Mouse (Mus musculus) embryonic facial prominence, embryonic 12.5 days (tissue): Measurements from ENCODE around the gene Lmo2. TPM values are rescaled to one million over a fixed set of nuclear protein-coding genes. Genes with fewer than 3 reads are reported as not detected.
A peak's percentile ranks its signal among the peaks of the same experiment; 100 is the strongest.
"Not testable (repeated sequence)": the region's sequence is repeated elsewhere in the genome, so short reads cannot be mapped to it uniquely, and the experiment has no call there.

Source experiments
- ATAC-seq: fragments of 200-750 bp; cut with Nextera tagmentation; 2 replicates; pipeline ENCODE4 v1.8.0; 2017; ENCODE audit not compliant: insufficient number of reproducible peaks, insufficient read depth, low FRiP score, low TSS enrichment
- H3K27ac ChIP-seq: fragments of 300-500 bp; sonication (generic); 2 replicates; pipeline ENCODE4 v1.5.1; 2016; ENCODE audit warnings: mild to moderate bottlenecking
- H3K27me3 ChIP-seq: fragments of 300-500 bp; sonication (generic); 2 replicates; pipeline ENCODE4 v1.6.1; 2016; ENCODE audit warnings: mild to moderate bottlenecking, moderate library complexity
- H3K36me3 ChIP-seq: fragments of 300-500 bp; sonication (generic); 2 replicates; pipeline ENCODE4 v1.6.1; 2016; ENCODE audit warnings: mild to moderate bottlenecking
- H3K4me1 ChIP-seq: fragments of 300-500 bp; sonication (generic); 2 replicates; pipeline ENCODE4 v1.6.1; 2016
- H3K4me2 ChIP-seq: fragments of 300-500 bp; sonication (generic); replicated peaks from 2 replicates; pipeline ENCODE4 v1.6.1; 2016; ENCODE audit warnings: mild to moderate bottlenecking, moderate library complexity
- H3K4me3 ChIP-seq: fragments of 300-500 bp; sonication (generic); 2 replicates; pipeline ENCODE4 v1.5.1; 2016; ENCODE audit warnings: mild to moderate bottlenecking
- H3K9ac ChIP-seq: fragments of 300-500 bp; sonication (generic); 2 replicates; pipeline ENCODE4 v1.6.1; 2016; ENCODE audit warnings: mild to moderate bottlenecking, moderate library complexity
- H3K9me3 ChIP-seq: fragments of 300-500 bp; sonication (generic); 2 replicates; pipeline ENCODE4 v1.6.1; 2016; ENCODE audit warnings: mild to moderate bottlenecking, moderate library complexity
- WGBS: fragments of 180-500 bp; shearing (Covaris S2); methylation state at CpG from one replicate; pipeline ENCODE4 v1.1.7; 2016; 5-methylcytosine and 5-hydroxymethylcytosine counted together
- polyA plus RNA-seq: library from polyadenylated mRNA; unstranded; fragments of >200 nt; fragmentation: Nextera tagmentation; extraction: Ambion mirVana; gene quantifications from 2 replicates; pipeline ENCODE4 v1.2.1, GENCODE M21; 2016

The Lmo2 gene
- polyA plus RNA-seq, 1 experiment from 2014 or later = 17.8 TPM

DNA sequence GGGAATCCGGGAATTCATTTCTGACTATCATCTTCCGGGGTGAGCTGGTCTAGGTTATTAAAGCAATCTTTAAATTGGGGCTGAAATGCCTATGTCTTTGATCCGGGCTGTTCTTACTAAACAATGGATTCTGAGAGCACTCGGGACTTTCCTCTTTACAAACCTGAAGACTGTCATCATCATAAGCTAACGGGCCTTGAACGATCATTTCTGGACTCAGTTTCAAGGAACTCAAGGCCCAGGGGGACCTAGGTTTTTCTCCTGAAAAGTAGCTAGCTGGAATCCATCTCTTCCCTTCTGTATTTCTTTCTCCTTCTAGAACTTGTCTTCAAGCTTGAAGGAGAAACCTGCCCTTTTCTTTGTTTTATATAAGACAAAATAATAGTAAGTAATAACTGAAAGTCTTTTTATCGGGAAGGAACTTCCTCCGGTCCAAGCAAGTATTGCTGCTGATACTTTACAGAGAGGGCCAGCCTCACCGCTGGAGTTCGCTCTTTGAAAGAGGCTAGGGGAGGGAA lies 11.2 kb downstream of the Lmo2 start:
- Histone ChIP-seq H3K27ac (no peak overlapping the region), H3K9me3 (no peaks in the 10 kb centered on the region), H3K4me3 (peak overlapping the region; percentile 67), H3K36me3 (no peaks in the 10 kb centered on the region), H3K9ac (peak overlapping the region; percentile 63; the same call in 1 of the 2 replicates), H3K4me1 (peaks cover 13% of the 10 kb centered on the region), H3K4me2 (peak overlapping the region; percentile 98), H3K27me3 (peaks cover 47% of the 10 kb centered on the region)
- 21% methylated on average over 10 of the region's 10 CpGs for WGBS
- no peak for ATAC-seq

DNA sequence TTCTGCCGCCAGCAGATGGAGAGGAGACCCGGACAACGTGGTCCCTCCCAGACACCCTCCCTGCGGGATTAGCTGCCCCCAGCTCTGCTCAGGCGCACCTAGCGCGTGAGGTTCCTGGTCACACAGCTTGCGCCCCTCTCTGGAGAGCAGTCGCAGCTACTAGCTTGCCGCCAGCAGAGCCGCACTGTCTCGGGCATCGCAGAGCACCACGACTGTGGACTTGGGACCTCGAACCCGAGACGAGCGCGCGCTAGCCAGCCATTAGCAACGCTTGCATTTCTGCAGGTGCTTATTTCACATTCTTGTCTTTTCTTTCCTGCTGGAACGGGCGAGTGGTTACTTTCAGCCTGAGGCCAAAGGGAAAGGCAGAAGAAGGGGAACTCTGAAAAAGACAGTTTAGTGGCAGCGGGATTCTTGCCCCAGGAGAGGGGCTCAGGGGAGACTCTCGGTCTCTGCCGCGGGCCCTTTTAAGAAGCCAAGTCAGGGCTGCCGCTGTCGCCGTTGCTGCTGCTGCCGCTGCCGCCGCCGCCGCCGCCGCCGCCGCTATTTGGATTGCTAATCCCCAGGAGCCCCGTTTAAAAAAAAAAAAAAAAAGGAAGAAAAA lies 11.8 kb downstream of the Lmo2 start:
- Histone ChIP-seq H3K4me2 (peak overlapping the region; percentile 98), H3K27me3 (peaks cover 47% of the 10 kb centered on the region)
- WGBS = under 1% methylated on average over 40 of the region's 40 CpGs

DNA sequence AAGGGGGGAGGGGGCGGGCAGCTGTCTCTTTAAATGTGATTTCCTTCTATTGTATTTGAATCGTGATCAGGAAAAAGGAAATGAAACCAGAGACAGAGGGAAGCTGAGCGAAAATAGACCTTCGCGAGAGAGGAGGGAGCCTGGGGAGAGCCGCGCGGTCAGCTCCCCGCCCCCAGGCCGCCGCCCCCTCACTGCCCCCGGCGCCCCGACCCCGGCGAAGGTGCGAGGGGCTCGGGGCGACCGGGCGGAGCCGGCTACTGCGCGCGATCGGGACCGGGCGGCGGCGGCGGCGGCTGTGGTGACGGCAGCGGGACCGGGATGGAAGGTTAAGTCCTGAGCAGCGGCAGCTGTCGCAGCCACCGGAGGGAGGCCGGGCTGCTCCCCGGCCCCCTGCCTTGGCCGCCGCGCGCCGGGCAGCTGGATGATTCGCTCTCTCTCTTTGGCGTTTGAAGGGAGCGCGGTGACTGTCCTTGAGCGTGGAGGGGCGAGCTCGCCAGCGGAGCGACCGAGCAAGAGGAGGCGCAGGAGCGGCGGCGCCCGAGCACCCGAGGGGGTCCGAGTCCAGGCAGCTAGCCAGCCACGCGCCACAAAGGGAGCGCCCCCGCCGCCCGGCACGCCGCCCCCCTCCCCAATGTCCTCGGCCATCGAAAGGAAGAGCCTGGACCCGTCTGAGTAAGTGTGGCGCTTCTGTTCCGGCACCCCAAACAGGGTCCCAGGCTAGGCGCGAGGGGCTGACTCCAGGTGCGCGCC lies 12.4 kb downstream of the Lmo2 start:
- Histone ChIP-seq H3K27me3 (peaks cover 47% of the 10 kb centered on the region), H3K4me3 (peak overlapping the region; percentile 67), H3K36me3 (no peaks in the 10 kb centered on the region), H3K9ac (peak overlapping the region; percentile 63), H3K4me2 (peak overlapping the region; percentile 98), H3K27ac (peak overlapping the region; percentile 67; the same call in 1 of the 2 replicates), H3K4me1 (peaks cover 13% of the 10 kb centered on the region), H3K9me3 (no peaks in the 10 kb centered on the region)
- 0% methylated on average over 44 of the region's 79 CpGs for WGBS
- peak; percentile 57; the same call in 1 of the 2 replicates for ATAC-seq

More for the DNA sequence above, 11.8 kb downstream of the Lmo2 start:
- Histone ChIP-seq H3K27ac (peak overlapping the region; percentile 47; the same call in 1 of the 2 replicates), H3K4me1 (peaks cover 13% of the 10 kb centered on the region), H3K9ac (peak overlapping the region; percentile 63), H3K4me3 (peak overlapping the region; percentile 67), H3K9me3 (no peaks in the 10 kb centered on the region), H3K36me3 (no peaks in the 10 kb centered on the region)
- ATAC-seq = 0 out of 2 replicates have a peak, but pooled peaks have one; percentile 68

DNA sequence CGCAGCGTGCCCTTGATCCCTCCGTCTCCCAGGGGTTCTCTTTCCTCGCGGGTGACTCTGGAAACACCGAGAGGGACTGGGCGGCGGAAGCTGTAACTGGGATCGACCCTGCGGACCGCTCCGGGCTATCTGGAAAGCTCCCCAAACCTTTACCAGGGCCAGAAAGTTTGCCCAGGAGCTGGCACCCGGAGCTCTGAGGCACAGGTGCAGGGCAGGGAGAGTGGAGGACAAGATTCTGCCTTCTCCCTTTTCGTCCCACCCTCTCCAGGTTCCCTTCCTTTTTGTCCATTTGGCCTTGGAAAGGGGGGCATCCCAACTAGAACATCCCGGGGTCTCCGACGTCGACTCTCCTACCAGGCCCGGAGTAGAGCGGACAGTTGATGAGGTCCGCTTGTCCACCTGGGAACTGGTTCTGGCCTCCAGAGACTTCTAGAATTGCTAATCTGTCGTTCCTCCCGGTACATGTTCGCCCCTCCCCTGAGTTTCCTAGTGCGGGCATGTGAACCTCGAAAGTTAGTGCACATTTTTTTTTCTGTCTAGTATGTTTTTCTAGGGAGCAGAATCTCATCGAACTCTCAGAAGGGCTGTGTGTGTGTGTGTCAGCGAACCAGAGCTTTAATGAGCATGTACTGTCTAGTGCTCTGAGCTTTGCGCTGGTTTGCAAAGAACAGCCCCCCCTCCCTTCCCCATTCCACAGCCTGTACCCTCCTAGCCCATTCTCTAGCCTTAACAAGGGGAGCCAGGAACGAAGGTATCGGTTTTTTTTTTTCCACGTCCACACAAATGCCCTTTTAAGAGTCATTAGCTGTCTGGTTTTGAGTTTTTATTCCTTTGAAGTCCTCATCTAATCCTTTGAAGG lies 13.2 kb downstream of the Lmo2 start:
- Histone ChIP-seq H3K4me3 (peak overlapping the region; percentile 67), H3K27me3 (peaks cover 53% of the 10 kb centered on the region), H3K9me3 (no peaks in the 10 kb centered on the region), H3K36me3 (no peaks in the 10 kb centered on the region), H3K4me1 (peaks cover 13% of the 10 kb centered on the region), H3K27ac (0 out of 2 replicates have a peak overlapping the region, but pooled peaks have one; percentile 67), H3K9ac (peak overlapping the region; percentile 63), H3K4me2 (peak overlapping the region; percentile 98)
- 2% methylated on average over 32 of the region's 32 CpGs for WGBS
- ATAC-seq = no peak

DNA sequence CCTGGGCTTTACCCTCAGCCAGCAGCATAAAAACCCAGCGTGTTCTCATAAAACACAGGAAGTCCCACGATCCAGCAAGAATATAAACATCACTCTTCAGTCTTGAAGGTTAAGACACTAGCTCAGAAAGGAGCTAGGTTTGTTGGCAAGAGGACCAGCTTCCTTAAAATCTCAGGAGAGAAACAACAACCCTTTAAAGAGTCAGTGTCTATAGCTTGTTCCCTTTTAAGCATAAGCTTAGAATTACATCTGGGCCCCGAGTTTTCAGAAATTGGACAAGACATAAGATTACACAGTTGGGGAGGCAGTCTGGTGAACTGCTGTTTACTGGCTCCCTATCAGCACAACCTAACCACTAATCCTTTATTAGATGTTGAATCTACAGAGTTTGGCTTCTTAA lies 14.1 kb downstream of the Lmo2 start:
- Histone ChIP-seq H3K4me1 (peaks cover 13% of the 10 kb centered on the region), H3K27ac (no peak overlapping the region), H3K4me2 (0 out of 2 replicates have a peak overlapping the region, but pooled peaks have one; percentile 13), H3K27me3 (peaks cover 51% of the 10 kb centered on the region), H3K9me3 (no peaks in the 10 kb centered on the region), H3K4me3 (no peak overlapping the region), H3K36me3 (no peaks in the 10 kb centered on the region), H3K9ac (no peak overlapping the region)
- 20% methylated on average over 3 of the region's 3 CpGs for WGBS
- no peak for ATAC-seq

DNA sequence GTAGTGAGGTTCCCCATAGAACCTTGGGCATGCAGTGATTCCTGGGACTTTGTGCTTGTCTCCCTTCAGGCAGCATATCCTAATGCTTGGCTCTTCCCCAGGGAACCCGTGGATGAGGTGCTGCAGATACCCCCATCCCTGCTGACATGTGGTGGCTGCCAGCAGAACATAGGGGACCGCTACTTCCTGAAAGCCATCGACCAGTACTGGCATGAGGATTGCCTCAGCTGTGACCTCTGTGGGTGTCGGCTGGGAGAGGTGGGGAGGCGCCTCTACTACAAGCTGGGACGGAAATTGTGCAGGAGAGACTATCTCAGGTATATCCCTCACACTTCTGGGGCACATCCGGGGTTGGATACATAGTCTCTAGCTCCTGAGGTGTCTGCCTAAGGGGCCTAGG lies 18.1 kb downstream of the Lmo2 start:
- no peak overlapping the region for H3K4me3 ChIP-seq
- ATAC-seq = no peak
- H3K27me3 ChIP-seq = peaks cover 31% of the 10 kb centered on the region
- H3K9me3 ChIP-seq = no peaks in the 10 kb centered on the region
- H3K9ac ChIP-seq = no peak overlapping the region
- no peak overlapping the region for H3K4me2 ChIP-seq
- 80% methylated on average over 7 of the region's 7 CpGs for WGBS
- no peak overlapping the region for H3K27ac ChIP-seq
- H3K4me1 ChIP-seq = peaks cover 2% of the 10 kb centered on the region
- no peaks in the 10 kb centered on the region for H3K36me3 ChIP-seq

DNA sequence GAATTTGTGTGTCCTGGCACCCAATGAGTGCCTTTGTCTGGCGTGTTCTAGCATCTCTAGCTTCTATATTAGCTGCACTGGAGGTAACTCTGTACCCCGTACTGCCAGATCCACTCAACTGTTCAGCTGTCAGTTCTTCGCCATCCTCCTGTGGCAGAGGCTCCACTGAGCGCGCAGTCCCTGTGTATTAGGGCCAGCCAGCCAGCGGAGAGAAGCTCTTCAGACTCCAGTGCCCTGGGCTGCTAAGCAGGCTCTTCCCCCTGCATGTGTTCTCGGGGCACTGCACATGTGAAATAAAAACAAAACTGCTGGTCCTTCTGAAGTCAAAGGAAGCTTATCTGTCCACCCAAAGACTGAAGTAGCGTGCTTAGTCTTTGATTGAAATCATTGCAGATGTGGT lies 19.4 kb downstream of the Lmo2 start:
- no peak overlapping the region for H3K4me3 ChIP-seq
- no peak overlapping the region for H3K9ac ChIP-seq
- H3K36me3 ChIP-seq = no peaks in the 10 kb centered on the region
- no peak overlapping the region for H3K4me2 ChIP-seq
- H3K27me3 ChIP-seq = peaks cover 21% of the 10 kb centered on the region
- 66% methylated on average over 8 of the region's 8 CpGs for WGBS
- no peak overlapping the region for H3K27ac ChIP-seq
- no peaks in the 10 kb centered on the region for H3K4me1 ChIP-seq
- H3K9me3 ChIP-seq = no peaks in the 10 kb centered on the region
- no peak for ATAC-seq

DNA sequence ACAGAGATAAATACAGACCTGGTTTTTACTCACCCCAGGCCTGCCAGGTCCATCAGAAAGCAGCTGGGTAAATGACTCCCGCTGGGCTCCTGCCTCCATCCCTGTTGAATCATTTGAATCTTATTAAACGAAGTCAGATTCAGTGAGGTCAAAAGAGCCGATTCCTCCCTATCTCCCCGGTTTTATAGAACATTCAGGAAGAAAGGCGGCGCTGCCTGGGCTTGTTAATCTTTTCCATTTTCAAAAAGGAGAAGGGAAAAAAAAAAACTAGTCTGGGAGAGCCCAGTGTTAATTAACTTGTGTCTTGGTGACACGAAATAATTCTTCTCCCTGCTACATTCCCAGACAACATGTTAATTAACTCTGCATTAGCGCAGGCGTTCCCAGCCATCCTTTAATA lies 19.9 kb downstream of the Lmo2 start:
- no peaks in the 10 kb centered on the region for H3K36me3 ChIP-seq
- no peaks in the 10 kb centered on the region for H3K4me1 ChIP-seq
- peaks cover 16% of the 10 kb centered on the region for H3K27me3 ChIP-seq
- no peak overlapping the region for H3K4me3 ChIP-seq
- no peak overlapping the region for H3K4me2 ChIP-seq
- no peak for ATAC-seq
- WGBS = 61% methylated on average over 9 of the region's 9 CpGs
- no peak overlapping the region for H3K9ac ChIP-seq
- H3K9me3 ChIP-seq = no peaks in the 10 kb centered on the region
- no peak overlapping the region for H3K27ac ChIP-seq

DNA sequence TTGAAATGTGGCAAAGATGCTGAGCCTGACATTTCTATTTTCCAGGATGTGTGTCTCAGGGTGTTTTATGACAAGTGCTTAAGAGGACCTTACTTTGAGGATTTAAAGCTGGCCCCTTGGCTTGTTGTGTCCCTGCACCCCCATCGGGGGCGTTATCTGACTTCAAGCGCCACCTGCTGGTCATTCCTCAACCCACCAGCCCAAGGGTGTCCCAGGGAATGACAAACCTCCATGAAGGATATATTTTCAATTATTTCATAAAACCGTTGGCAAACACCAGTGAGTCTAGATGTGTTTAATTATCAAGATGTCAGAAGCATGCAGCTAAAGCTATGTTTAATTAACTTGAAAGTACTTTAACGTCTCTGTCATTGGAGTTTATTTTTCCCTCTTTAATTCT lies 24.5 kb downstream of the Lmo2 start:
- no peak overlapping the region for H3K4me2 ChIP-seq
- H3K27me3 ChIP-seq = 0 out of 2 replicates have a peak, but pooled peaks cover 5% of the 10 kb centered on the region
- no peak overlapping the region for H3K9ac ChIP-seq
- no peak overlapping the region for H3K27ac ChIP-seq
- no peak overlapping the region for H3K4me3 ChIP-seq
- H3K9me3 ChIP-seq = no peaks in the 10 kb centered on the region
- WGBS = 9% methylated on average over 5 of the region's 5 CpGs
- no peaks in the 10 kb centered on the region for H3K36me3 ChIP-seq
- H3K4me1 ChIP-seq = no peaks in the 10 kb centered on the region
- 0 out of 2 replicates have a peak, but pooled peaks have one; percentile 47 for ATAC-seq

DNA sequence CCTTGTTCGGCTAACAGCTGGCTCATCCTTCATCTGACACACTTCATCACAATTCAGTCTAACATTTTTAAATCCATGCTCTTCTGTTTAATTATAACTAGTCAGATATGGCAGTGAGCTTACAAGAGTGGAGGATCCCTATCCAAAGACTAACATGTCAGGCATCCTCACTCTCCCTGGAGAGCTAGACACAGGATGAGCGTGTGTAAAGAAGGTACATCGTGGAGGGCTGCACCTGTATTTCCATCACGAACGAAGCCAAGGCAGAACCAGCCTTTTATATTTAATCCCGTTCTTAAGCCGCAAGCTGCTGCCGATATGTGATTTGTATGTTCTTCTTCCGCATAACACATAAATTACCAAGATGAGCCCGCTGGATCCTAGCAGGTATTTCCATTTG lies 25.4 kb downstream of the Lmo2 start:
- Histone ChIP-seq H3K27ac (no peak overlapping the region), H3K36me3 (no peaks in the 10 kb centered on the region), H3K27me3 (0 out of 2 replicates have a peak, but pooled peaks cover 4% of the 10 kb centered on the region), H3K9me3 (no peaks in the 10 kb centered on the region), H3K9ac (no peak overlapping the region), H3K4me1 (no peaks in the 10 kb centered on the region), H3K4me2 (no peak overlapping the region), H3K4me3 (no peak overlapping the region)
- 91% methylated on average over 10 of the region's 10 CpGs for WGBS
- no peak for ATAC-seq

DNA sequence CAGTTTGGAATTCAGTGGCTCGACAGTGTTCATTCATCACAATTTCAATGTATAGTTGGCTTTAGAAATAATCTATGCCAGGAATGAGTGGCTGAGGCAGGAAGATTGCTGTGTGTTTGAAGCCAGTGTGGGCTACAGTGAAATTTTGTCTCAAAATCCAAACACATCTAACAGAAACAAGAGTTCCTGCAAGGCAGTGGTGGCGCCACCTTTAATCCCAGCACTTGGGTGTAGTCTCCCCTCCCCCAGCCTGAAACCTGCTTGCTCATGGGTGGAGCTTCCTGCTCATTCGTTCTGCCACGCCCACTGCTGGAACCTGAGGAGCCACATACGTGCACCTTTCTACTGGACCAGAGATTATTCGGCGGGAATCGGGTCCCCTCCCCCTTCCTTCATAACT lies 29.8 kb downstream of the Lmo2 start:
- not testable (repeated sequence) for H3K4me1 ChIP-seq, H3K27me3 ChIP-seq, H3K9ac ChIP-seq, ATAC-seq, H3K4me2 ChIP-seq, H3K9me3 ChIP-seq, H3K4me3 ChIP-seq, H3K27ac ChIP-seq, H3K36me3 ChIP-seq
- WGBS = 78% methylated on average over 8 of the region's 8 CpGs
